Mouse (Mus musculus) small intestine, adult 2 months (tissue): ENCODE measurements around the gene Cntnap2. TPM values are rescaled to one million over a fixed set of nuclear protein-coding genes. Genes with fewer than 3 reads are reported as not detected.
"Not testable (repeated sequence)": the region's sequence is repeated elsewhere in the genome, so short reads cannot be mapped to it uniquely, and the experiment has no call there.

Experiments used
- H3K27ac ChIP-seq: fragments of 200-500 bp; 2 replicates; pipeline ENCODE4 v1.5.1; 2012; ENCODE audit warnings: low read depth, low read length, control low read depth, inconsistent platforms; ENCODE audit not compliant: insufficient read depth
- H3K27me3 ChIP-seq: fragments of 200-500 bp; 2 replicates; pipeline ENCODE4 v1.6.1; 2012; ENCODE audit warnings: mild to moderate bottlenecking, moderate library complexity, low read length, inconsistent platforms; ENCODE audit not compliant: control insufficient read depth, insufficient read depth
- H3K36me3 ChIP-seq: fragments of 200-500 bp; 2 replicates; pipeline ENCODE4 v1.6.1; 2012; ENCODE audit warnings: mild to moderate bottlenecking, low read length, control low read depth, inconsistent platforms; ENCODE audit not compliant: control insufficient read depth, insufficient read depth
- H3K4me1 ChIP-seq: fragments of 200-500 bp; 2 replicates; pipeline ENCODE4 v1.6.1; 2012; ENCODE audit warnings: low read length, inconsistent platforms, mixed read lengths; ENCODE audit not compliant: control insufficient read depth, insufficient read depth, insufficient read length
- H3K4me3 ChIP-seq: fragments of 200-500 bp; 2 replicates; pipeline ENCODE4 v1.5.1; 2012; ENCODE audit warnings: low read depth, mild to moderate bottlenecking, control low read depth, inconsistent platforms, low read length, moderate library complexity
- CTCF ChIP-seq: fragments of 200-500 bp; IDR thresholded peaks from 2 replicates; pipeline ENCODE4 v1.5.1; 2012; ENCODE audit warnings: low read depth, mild to moderate bottlenecking, control low read depth, inconsistent platforms, low read length, moderate library complexity, mixed read lengths; ENCODE audit not compliant: insufficient replicate concordance, insufficient read length; ENCODE audit errors: extremely low read depth
- POLR2A ChIP-seq: fragments of 200-500 bp; IDR thresholded peaks from 2 replicates; pipeline ENCODE4 v1.6.1; 2012; ENCODE audit warnings: low read depth, mild to moderate bottlenecking, control low read depth, inconsistent platforms, low read length, moderate library complexity
- WGBS: fragments of 180-500 bp; shearing (Covaris S2); methylation state at CpG from one replicate; pipeline ENCODE4 v1.1.7; 2018; 5-methylcytosine and 5-hydroxymethylcytosine counted together
- polyA plus RNA-seq: library from polyadenylated mRNA; depleted of rRNA; stranded (reverse); fragments of >200 nt; gene quantifications from 2 replicates; pipeline ENCODE4 v1.2.3, GENCODE M21; 2012

The Cntnap2 gene
- polyA plus RNA-seq, 1 experiment = 0.20 TPM

DNA sequence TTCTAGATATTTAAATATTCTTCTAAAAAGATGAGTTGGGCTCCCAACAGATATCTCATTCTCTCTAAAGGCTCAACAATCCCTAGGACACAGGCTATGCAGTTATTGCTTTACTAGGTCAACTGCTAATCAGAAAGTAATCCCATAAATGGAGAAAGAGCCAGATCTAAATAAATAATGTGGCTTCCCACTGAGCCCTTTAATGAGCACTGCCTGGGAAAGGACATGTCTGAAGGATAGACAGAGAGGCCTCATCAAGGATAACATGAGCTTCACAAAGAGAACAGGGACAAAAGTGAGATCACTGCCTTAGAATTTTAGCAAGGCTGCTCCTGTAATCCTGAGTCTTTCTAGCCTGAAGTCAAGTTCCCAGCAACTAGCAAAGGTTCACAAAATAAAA lies 2138.4 kb downstream of the Cntnap2 start:
- Histone ChIP-seq H3K4me3 (no peak overlapping the region), H3K27ac (no peak overlapping the region), H3K36me3 (no peaks in the 10 kb centered on the region), H3K27me3 (no peaks in the 10 kb centered on the region), H3K4me1 (no peaks in the 10 kb centered on the region)
- no peak for TF ChIP-seq CTCF
- no peak for TF ChIP-seq POLR2A

DNA sequence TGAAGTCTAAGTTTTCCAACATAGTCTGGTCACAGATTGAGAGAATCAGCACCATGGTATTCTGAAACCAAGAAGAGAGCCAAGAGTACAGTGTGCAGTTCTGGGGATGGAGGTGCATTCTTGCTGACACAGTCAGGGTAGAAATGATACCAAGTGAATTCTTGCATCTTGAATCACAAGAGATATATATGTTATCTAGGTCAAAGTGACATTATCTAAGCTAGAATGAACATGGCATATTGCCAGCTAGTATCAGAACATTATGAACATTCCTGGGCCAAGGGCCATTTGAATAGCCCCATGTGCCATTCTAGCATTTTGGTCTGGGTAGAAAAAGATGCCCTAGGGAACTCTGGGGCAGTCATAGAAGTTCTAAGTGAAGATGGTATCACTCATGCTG lies 2141.5 kb downstream of the Cntnap2 start:
- Histone ChIP-seq H3K36me3 (no peaks in the 10 kb centered on the region), H3K4me1 (no peaks in the 10 kb centered on the region), H3K27me3 (no peaks in the 10 kb centered on the region), H3K27ac (no peak overlapping the region), H3K4me3 (no peak overlapping the region)
- TF ChIP-seq POLR2A (no peak), CTCF (no peak)

DNA sequence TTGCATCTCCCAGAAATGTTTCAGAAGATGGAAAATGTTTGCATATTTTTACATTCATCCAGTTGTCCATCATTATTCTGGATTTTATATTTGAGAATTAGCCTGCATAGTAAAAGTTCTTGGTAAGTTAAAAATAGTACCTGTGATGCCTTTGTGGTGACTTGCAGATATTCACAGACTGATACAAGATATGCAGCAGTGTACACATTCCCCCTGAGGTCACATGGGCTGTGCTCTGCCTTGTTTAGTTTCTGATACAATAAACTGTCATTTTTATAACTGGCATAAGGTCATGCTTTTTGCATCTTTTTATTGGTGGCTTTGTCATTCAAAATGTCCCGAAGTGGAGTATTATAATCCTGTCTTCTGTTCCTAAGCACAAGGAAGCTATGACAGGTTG lies 2148.9 kb downstream of the Cntnap2 start:
- Histone ChIP-seq H3K27me3 (no peaks in the 10 kb centered on the region), H3K4me1 (no peaks in the 10 kb centered on the region), H3K27ac (no peak overlapping the region), H3K36me3 (no peaks in the 10 kb centered on the region), H3K4me3 (no peak overlapping the region)
- WGBS = 38% methylated on average over 1 of the region's 1 CpGs
- TF ChIP-seq POLR2A (no peak), CTCF (no peak)

DNA sequence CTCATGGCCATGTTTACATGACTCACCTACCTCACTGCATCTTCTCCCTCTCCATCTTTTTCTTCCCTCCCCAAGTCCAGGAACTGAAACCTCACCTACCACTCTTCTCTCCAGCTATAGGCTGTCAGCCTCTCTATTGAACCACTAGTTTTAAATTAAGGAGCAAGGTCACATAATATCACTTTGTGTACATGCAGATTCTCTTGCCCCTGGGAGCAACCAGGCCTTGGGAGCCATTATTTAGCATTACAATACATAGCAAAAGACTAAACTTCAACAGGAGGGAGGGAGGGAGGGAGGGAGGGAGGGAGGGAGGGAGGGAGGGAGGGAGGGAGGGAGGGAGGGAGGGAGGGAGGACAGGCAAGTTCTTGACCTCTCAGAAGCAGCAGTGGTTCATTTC lies 2155.6 kb downstream of the Cntnap2 start:
- Histone ChIP-seq H3K4me3 (no peak overlapping the region), H3K27ac (no peak overlapping the region), H3K27me3 (no peaks in the 10 kb centered on the region), H3K4me1 (no peaks in the 10 kb centered on the region), H3K36me3 (no peaks in the 10 kb centered on the region)
- no peak for TF ChIP-seq CTCF
- no peak for TF ChIP-seq POLR2A

DNA sequence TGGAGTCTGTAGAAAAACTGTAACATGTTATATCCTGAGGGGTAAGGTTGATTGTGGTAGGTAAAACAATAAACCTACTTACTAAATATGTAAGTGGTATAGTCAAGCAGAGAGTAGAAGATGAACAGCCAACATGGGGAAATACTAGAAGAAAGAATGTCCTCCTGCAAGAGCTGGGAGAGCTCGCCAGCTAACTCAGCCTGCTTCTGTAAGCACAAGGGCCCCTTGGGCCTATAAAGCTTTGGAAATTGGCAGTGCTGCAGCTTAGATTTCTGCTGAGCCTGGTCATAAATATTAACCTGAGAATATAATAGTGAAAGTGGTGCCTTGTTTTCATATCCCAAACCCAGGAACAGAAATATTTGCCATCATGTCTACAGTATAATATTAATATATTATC lies 2164.4 kb downstream of the Cntnap2 start:
- H3K4me3 ChIP-seq, H3K27ac ChIP-seq, H3K36me3 ChIP-seq, H3K4me1 ChIP-seq, H3K27me3 ChIP-seq: not testable (repeated sequence)
- WGBS = 38% methylated on average over 1 of the region's 1 CpGs

DNA sequence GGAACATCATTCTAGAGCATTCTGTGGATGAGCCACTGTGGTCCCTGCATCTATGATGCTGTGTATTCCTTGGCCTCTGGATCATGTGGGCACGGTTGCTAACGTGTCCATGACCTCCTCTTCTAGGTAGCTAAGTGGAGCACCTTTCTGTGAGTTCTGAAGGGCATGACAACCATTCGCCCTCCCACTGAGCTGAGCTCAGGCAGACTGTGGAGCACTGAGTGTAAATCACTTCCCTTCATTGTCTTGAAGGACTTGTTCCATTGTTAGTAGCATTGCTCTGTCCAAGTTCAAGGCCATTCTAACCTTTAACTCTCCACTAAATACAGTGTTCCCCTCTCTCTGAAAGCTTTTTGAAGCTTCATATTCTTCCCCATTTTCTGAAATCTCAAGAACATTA lies 2166.2 kb downstream of the Cntnap2 start:
- WGBS = 82% methylated on average over 3 of the region's 3 CpGs
- H3K4me1 ChIP-seq, H3K4me3 ChIP-seq, H3K27me3 ChIP-seq, H3K36me3 ChIP-seq, H3K27ac ChIP-seq: not testable (repeated sequence)

DNA sequence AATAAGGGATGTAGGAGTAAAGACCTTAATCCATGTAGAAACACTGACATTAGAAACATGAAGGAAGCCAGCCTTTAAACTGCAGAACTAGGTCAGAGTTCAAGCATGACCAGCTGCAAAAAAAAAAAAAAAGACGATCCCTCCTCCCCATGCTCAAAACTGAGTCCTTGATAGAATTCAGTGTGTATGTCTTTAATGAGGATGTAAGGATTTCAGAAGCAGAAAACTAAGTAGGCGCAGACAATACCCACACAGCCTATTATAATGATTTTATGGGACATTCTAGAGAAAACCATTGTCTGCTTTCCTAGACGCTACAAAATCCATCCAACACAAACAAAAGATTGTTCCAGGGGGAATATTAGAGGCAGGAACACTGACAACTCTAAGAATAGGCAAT lies 2168.4 kb downstream of the Cntnap2 start:
- no peak for TF ChIP-seq CTCF
- no peak for TF ChIP-seq POLR2A
- no peak overlapping the region for H3K27ac ChIP-seq

DNA sequence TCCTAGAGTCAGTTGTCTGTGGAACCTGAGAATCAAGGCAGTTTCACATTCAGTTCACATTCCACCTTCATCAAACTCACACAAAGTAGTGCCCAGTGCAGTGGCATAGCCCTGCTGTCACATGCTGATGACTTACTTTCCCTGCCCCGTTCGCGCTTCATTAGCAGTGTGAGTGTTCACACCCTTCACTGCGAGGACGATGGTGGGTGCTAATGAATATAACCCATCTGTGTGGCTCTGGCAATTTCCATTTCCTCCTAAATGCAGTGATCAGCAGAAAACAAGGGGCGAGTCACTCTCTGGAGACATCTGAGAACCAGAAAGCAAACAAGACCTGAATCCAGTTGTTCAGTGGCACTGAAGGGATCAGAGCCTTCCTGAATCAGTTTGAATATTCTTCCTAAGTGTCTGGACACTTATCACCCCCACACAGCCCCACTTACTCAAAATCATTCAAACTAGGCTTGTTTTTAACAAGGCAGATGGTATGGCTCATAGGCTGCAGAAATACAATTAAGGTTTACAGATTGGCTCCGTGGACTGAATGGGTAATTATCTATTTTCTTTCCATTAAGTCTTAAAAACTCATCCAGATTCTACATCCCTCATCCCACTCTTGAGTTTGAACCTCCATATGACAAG lies 2169.6 kb downstream of the Cntnap2 start:
- Histone ChIP-seq H3K36me3 (no peaks in the 10 kb centered on the region), H3K4me1 (no peaks in the 10 kb centered on the region), H3K27me3 (no peaks in the 10 kb centered on the region), H3K4me3 (no peak overlapping the region), H3K27ac (no peak overlapping the region)
- WGBS = 61% methylated on average over 7 of the region's 7 CpGs
- TF ChIP-seq CTCF = no peak
- no peak for TF ChIP-seq POLR2A

More for the DNA sequence above, 2168.4 kb downstream of the Cntnap2 start:
- H3K4me1 ChIP-seq = no peaks in the 10 kb centered on the region
- no peaks in the 10 kb centered on the region for H3K27me3 ChIP-seq
- no peak overlapping the region for H3K4me3 ChIP-seq
- H3K36me3 ChIP-seq = no peaks in the 10 kb centered on the region
- 57% methylated on average over 3 of the region's 3 CpGs for WGBS
